8 mouse cellular contexts compared by ENCODE assay signal in the genomic region with DNA sequence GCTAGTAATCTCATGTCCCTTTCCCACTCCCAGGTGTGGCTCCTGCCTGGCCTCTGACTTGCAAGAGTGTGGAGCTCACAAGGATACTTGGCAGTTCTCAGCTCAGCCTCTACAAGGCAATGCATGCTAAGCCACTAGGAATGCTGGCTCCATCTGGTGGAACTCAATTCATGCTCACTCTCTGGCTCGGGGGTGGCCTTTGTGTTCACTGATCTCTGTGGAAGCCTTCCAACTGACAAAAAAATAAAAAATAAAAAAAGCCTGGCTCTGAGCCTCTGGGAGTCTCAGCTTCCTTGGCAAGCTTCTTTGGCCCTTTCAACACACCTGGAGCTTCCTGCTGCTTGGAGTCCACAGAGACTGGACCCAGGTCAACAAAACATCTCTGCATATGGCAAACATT.
DNase-seq lines count a peak whose midpoint lies in the region; ATAC-seq lines count a peak whose summit lies in the region.

No protein-coding gene starts in this region.

- H3K9ac ChIP-seq in forebrain, embryonic 13.5 days = no peak overlapping the region
- no peak overlapping the region for H3K9ac ChIP-seq in forebrain, embryonic 12.5 days
- no peak overlapping the region for H3K9ac ChIP-seq in midbrain, embryonic 14.5 days (replicated peaks; ENCODE audit: low read length)
- H3K9ac ChIP-seq in midbrain, embryonic 11.5 days (ENCODE audit: low read length) = no peak overlapping the region

- no peak overlapping the region for H3K4me2 ChIP-seq in forebrain, embryonic 13.5 days
- no peak overlapping the region for H3K4me2 ChIP-seq in forebrain, embryonic 12.5 days
- H3K4me2 ChIP-seq in midbrain, embryonic 14.5 days (ENCODE audit: low read length) = no peak overlapping the region
- H3K4me2 ChIP-seq in midbrain, embryonic 11.5 days = no peak overlapping the region

- WGBS in forebrain, embryonic 13.5 days = 15% methylated on average over 1 of the region's 1 CpGs
- WGBS in forebrain, embryonic 12.5 days = 32% methylated on average over 1 of the region's 1 CpGs
- WGBS in midbrain, embryonic 14.5 days = 21% methylated on average over 1 of the region's 1 CpGs
- 52% methylated on average over 1 of the region's 1 CpGs for WGBS in midbrain, embryonic 11.5 days

- no peak overlapping the region for H3K4me3 ChIP-seq in forebrain, embryonic 13.5 days
- no peak overlapping the region for H3K4me3 ChIP-seq in forebrain, embryonic 12.5 days (replicated peaks)
- H3K4me3 ChIP-seq in midbrain, embryonic 14.5 days (replicated peaks; ENCODE audit: low read depth, low read length) = no peak overlapping the region
- no peak overlapping the region for H3K4me3 ChIP-seq in midbrain, embryonic 11.5 days (ENCODE audit: low read depth, low read length)

- H3K27me3 ChIP-seq in forebrain, embryonic 13.5 days = no peaks in the 10 kb centered on the region
- H3K27me3 ChIP-seq in forebrain, embryonic 12.5 days = no peaks in the 10 kb centered on the region
- no peaks in the 10 kb centered on the region for H3K27me3 ChIP-seq in midbrain, embryonic 14.5 days (ENCODE audit: control insufficient read depth, insufficient read depth, low read length)
- no peaks in the 10 kb centered on the region for H3K27me3 ChIP-seq in midbrain, embryonic 11.5 days (ENCODE audit: control insufficient read depth, insufficient read depth, low read length)

- intact Hi-C loops in heart, postnatal 10 days (cut with DNase I) = no loop called here

- H3K9me3 ChIP-seq in forebrain, embryonic 13.5 days (replicated peaks) = no peaks in the 10 kb centered on the region
- no peaks in the 10 kb centered on the region for H3K9me3 ChIP-seq in forebrain, embryonic 12.5 days
- no peaks in the 10 kb centered on the region for H3K9me3 ChIP-seq in midbrain, embryonic 14.5 days (ENCODE audit: control insufficient read depth, low read length)
- H3K9me3 ChIP-seq in midbrain, embryonic 11.5 days (ENCODE audit: control insufficient read depth, low read length) = 0 out of 2 replicates have a peak, but pooled peaks cover 3% of the 10 kb centered on the region

- H3K27ac ChIP-seq in forebrain, embryonic 13.5 days = no peak overlapping the region; the same call in 1 of the 2 replicates
- no peak overlapping the region for H3K27ac ChIP-seq in forebrain, embryonic 12.5 days
- H3K27ac ChIP-seq in midbrain, embryonic 14.5 days (replicated peaks; ENCODE audit: low read depth, low read length) = no peak overlapping the region
- H3K27ac ChIP-seq in midbrain, embryonic 11.5 days (ENCODE audit: low read depth, low read length) = no peak overlapping the region

- peaks cover 11% of the 10 kb centered on the region for H3K4me1 ChIP-seq in forebrain, embryonic 13.5 days
- peaks cover 9% of the 10 kb centered on the region for H3K4me1 ChIP-seq in forebrain, embryonic 12.5 days
- H3K4me1 ChIP-seq in midbrain, embryonic 14.5 days (ENCODE audit: control insufficient read depth, insufficient read depth, low read length) = peaks cover 7% of the 10 kb centered on the region; the same call in 1 of the 2 replicates
- H3K4me1 ChIP-seq in midbrain, embryonic 11.5 days (ENCODE audit: control insufficient read depth, insufficient read depth, low read length) = peaks cover 2% of the 10 kb centered on the region; the same call in 1 of the 2 replicates

- no peaks in the 10 kb centered on the region for H3K36me3 ChIP-seq in forebrain, embryonic 13.5 days (ENCODE audit: poor library complexity, severe bottlenecking)
- H3K36me3 ChIP-seq in forebrain, embryonic 12.5 days (replicated peaks) = no peaks in the 10 kb centered on the region
- H3K36me3 ChIP-seq in midbrain, embryonic 14.5 days (ENCODE audit: control insufficient read depth, insufficient read depth, low read length) = no peaks in the 10 kb centered on the region
- H3K36me3 ChIP-seq in midbrain, embryonic 11.5 days (ENCODE audit: control insufficient read depth, insufficient read depth, low read length) = no peaks in the 10 kb centered on the region

- DNase-seq in midbrain, embryonic 14.5 days = peak; percentile 63
- no peak for DNase-seq in midbrain, embryonic 11.5 days (ENCODE audit: low spot score, missing footprints)
- DNase-seq in heart, postnatal 10 days = peak; percentile 64 to 70
- DNase-seq in lung, postnatal 4 days = peak; percentile 21 to 47
- DNase-seq in urinary bladder, postnatal 10 days (ENCODE audit: low spot score) = no peak
- no peak for DNase-seq in urinary bladder, postnatal 25 days (ENCODE audit: low spot score)

- peak; percentile 62; the same call in 1 of the 2 replicates for ATAC-seq in forebrain, embryonic 13.5 days
- ATAC-seq in forebrain, embryonic 12.5 days (ENCODE audit: low FRiP score) = no peak
- ATAC-seq in midbrain, embryonic 14.5 days (ENCODE audit: low FRiP score, low TSS enrichment) = no peak
- no peak for ATAC-seq in midbrain, embryonic 11.5 days (ENCODE audit: low FRiP score)

Comparison
In these comparisons a context has a peak if more than half of its experiments do, and no peak if none do; other contexts are left out.
1. DNase-seq: peak in midbrain, embryonic 14.5 days (single experiment), heart, postnatal 10 days (2 of 2) and lung, postnatal 4 days (2 of 2); none in midbrain, embryonic 11.5 days (single experiment), urinary bladder, postnatal 10 days (single experiment) and urinary bladder, postnatal 25 days (single experiment).